Mouse (Mus musculus) telencephalon, adult 2 months (tissue): ENCODE data around the gene Lmod3.
A peak's percentile ranks its signal among the peaks of the same experiment; 100 is the strongest.

Experiments
- DNase-seq: peaks from one replicate; pipeline ENCODE4 v3.0.0-alpha.2; 2011; ENCODE audit warnings: low read depth, low spot score

Lmod3 gene

DNA sequence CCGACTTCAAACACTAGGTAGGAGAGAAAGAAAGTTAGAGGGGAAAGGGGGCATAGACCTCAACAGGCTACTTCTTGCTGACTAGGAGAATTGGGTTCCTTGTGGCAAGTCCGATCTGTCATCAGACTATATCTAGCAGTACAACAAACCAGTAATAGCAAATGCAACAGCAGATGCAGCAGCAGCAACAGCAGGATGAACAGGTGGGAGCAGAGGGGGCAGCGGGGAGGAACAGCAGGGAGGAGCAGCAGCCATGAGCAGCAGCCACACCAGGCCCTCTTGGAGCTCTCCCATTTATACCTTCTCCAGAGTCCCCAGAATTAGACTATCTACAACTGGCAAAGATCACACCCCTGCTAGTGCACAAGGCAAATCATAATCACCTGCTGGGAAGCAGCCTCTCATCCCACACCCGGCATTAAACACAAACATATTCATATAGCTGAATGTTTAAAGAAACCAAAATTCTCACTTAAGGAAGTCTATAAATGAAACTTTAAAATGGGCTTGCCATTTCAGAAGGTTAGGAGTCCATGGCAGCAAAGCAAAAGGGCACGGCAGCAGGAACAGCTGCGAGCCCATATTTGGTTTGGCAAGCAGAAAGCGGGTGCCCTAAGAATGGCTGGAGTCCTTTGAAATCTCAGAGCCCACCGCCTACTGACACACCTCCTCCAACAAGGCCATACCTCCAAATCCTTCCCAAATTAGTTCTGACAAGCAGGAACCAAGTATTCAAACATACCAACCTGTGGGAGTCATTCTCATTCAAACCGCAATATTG lies 25.3 kb downstream of the Lmod3 start:
- DNase-seq = no peak

DNA sequence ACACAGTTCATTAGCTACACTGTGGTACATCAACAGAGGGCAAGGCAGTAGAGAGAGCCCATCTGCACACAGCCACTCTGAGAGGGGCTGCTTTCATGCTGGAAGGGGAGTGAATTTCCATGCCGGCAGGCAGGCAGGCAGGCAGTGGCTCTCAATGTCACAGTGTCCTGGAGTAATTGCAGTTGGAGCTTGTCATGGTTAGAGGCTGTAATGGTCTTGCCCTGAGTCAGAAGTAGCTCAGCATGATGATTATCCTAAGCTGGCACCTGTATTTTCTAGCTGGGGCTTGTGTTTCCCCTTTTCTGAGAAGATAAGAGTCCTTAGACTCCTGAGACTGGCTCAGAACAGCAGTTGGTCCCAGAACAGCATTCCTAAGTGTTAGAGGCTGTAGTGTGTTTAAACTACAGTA lies 26.5 kb downstream of the Lmod3 start:
- DNase-seq = no peak

DNA sequence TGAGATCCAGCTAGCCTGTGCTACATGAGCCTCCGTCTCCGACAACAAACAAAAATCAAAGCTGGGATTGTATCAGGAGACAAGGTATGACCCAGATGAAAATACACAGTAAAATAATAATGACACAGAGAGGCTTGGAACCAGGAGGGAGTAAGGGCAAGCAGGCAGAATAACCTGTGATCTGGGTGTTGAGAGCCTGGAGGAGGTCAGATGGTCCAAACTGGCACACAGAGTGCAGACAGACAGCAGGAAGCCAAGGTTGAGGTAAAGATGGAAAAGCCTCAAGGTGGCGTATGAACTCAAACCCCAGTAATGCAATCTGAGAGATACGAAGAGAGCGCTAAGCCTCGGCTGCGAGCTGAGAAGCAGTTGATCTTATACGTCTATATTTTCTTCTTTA lies 28.1 kb downstream of the Lmod3 start:
- no peak for DNase-seq

DNA sequence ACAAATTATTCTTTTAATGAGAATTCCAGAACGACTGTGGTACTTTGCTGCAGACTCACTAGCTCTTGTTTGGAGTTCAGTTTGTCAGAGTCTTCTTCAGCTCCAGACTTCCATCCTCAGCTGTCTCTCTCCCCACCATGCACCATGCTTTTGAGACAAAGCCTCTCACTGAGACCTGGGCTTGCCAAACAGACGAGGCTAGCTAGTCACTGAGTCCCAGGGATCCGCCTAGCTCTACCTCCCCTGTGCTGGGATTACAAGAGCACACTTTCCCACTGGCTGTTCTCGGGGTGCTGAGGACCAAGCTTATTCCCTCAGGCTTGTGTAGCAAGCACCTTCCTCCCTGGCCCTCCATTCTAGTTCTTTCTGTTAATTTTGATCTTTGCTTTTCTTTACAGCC lies 29.0 kb downstream of the Lmod3 start:
- no peak for DNase-seq

DNA sequence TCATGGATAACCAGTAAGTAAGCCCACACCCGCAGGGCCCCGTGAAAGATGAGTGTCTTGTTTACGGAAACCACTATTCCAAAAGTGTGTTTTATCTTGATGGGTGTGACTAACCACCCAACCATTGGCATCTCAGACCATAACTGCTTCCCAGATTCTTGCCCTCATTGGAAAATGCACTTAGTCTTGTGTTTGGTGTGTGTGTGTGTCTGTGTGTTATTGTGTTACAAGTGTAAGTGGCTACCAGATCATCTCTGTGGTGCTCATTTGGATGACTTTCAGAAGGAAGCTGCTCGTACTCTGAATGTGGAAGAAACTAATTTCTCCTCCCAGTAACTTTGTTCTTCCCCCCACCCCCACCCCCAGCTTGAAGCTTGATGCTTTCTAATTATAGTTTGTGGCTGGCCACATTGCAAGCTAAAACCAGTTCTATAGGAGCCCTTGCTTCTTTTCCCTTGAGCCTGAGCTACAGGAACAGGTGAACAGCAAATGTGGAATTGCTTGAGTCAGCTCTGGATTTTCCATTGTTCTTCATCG lies 29.6 kb downstream of the Lmod3 start:
- DNase-seq = no peak

DNA sequence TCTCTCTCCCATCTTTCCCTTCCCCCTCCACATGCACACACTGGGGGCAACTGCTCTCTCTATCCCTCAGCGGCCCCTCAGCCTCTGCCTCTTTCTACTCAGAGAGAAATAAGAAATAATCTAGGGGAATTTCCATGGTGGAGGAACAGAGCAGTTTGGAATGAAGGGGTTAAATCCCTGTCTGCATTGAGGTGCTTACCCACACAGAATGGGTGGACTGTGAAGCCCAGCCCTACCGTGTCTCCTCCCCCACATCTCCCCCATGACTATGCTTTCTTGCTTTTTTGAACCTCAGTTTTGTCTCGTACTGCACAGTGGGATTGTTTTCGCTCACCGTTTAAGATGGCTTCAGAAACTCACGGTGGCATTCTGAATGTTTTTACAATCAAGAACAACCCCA lies 30.2 kb downstream of the Lmod3 start:
- no peak for DNase-seq

DNA sequence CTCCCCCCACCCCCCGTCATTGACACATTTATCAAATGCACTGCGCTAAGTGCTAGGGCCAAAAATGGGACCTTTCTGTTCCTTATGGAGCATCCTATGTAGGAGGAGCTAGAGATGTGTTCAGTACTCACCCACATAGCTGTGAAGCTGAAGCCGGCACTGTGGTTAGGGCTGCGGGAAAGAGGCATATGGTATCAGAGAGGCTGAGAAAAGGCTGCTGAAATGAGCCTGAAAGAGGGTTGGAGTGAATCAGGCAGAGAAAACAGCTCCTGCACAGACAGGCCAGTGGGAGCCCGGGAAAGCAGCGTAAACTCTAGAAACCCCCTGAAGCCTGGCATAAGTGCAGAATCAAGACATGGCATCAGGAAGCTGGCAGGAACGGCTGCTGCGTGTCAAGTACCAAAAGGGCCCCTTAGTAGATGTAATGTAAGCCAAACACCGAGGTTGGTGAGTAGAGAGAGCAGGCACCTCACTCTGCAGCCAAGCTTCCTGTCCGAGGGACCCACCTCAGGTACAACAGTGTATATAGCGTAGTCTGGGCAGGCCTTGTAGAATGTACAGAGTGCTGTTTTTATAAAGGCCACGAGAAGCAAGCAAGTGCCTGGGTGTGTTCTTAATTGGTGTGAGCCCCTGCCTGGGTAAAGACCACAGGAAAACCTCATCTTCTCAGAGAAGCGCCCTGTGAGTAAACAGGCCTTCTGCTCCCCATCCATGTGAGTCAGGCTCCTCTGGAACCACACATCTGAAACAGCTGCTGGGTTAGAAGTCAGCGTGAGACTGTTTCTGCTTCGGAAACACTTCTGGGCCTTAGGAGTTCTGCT lies 31.1 kb downstream of the Lmod3 start:
- peak; percentile 86 for DNase-seq

DNA sequence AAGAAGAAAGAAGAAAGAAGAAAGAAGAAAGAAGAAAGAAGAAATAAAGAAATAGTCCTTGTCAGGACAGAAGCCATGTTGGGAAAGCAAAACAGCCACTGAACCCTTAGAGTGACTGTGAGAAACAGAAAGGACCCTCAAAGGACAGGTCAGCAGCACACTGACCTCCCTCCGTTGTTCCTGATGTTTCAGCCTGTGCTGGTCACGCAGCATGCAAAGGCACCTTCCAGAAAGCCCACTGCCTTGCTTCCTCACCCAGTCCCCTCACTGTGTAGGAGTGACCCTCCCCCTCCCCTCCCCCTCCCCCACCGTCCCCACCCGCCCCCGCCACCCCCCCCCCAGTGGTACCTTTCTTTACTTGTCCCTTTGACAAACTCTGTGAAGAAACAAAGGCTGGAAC lies 31.9 kb downstream of the Lmod3 start:
- DNase-seq = no peak

DNA sequence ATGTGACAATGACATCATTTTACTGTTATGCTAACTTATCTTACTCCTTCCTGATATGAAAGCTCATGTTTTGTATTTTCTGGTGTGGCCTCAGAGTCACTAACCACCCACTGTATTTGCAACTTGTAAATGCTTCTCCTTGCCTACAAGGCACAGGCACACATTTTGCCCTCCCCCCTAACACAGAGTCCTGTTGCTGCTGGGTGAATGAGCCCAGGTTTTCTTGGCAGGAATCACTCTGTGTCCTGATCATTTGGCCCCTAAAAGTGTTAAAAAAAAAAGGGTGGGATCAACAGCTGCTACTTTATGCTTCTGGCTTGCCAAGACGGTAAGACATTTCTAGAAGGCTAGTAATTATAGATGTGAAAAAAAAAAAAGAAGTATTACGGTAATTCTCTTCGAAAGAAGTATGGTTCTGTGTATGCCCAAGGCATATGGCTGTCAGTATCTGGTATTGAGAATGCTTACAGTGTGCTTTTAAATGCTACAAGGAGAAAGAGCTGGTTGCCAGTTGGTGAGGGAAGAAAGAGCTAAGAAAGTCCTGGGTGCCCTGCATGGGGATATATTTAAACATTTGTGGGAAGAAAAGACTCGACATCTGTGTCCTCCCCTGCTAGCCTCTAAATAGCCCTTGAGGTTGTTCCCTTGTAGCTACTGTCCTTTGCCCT lies 36.3 kb downstream of the Lmod3 start:
- peak; percentile 72 for DNase-seq

DNA sequence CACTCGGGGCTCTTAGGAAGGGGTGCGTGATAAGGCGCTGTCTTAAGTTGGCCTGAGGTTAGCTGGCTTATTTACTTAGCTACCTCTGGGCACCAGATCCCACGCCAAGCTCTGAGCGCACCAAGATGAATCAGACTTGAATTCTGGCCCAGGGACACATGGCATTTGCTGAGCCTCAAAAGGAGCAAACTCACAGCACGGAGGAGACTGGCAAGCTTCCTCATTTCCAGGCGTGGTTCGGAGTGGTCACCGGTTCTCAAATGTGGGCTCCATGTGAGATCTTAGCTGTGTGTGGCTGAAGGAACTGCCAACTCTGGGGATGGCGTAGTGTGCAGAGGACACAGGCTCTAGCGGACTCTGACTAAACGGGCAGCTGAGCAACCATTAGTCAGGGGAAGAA lies 40.6 kb downstream of the Lmod3 start:
- peak; percentile 66 for DNase-seq

DNA sequence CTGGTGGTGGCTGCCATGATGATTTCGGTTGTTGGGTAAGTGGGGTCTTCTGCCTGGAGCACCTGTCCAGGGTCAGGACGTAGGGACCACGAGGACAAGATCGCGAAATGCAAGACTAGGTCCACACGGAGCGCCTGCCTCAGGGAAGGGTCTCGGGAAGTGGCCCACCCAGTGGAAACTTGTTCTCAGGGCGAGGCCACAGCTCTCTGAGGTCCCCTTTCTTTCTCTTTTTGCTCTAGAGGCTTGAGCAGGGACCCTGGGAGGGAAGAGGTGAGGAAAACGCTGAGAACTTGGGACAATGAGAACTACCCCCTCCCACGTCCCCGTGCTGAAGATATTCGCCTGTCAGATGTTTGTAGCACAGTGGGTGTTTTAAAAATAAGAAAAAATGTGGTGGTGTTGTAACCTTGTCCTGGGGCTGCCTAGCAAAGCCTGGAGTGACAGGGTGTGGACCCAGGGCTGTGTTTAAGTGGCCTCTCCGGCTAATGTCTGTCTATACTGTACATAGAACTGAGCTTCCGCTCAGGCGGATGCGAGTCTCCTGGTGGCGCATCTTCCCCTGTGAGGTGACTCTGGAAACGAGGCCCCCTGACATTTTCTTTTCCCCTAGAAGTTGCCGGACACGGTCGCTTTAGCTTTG lies 41.5 kb downstream of the Lmod3 start:
- DNase-seq = no peak

DNA sequence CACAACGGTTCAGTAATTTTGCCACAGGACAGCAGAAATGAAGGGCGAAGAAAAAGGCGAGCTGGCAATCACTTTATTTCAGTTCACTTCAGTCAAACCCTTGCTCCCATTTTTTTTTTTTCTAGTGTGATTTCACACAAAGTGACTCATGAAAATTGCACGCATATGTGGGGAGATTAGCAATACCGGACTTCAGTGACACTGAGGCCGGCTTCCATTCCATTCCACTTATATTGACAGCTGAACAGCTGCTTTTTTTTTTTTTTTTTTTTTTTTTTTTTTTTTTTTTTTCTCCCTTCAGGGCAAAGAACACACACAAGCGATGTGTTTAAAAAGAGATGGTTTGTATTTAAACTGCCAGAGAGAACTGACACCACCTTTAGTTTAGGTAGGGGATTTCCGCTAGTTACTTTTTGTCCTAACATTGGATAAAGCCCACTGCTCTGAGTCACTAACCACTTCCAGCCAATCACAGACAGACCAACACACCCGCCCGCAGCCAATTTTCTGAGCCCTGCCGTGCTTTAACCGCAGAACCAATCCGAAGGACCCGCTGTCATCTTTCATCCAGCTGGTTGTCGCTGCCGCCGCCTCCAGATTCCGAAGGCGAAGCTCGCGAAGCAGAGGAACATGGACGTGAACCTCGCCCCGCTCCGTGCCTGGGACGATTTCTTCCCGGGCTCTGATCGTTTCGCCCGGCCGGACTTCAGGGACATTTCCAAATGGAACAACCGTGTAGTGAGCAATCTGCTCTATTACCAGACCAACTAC lies 42.2 kb downstream of the Lmod3 start, which contains the start of gene Arl6ip5:
Arl6ip5 (plus strand) TSS at position 499 of the 771 bp plus-strand sequence.
- peak; percentile 93 for DNase-seq

DNA sequence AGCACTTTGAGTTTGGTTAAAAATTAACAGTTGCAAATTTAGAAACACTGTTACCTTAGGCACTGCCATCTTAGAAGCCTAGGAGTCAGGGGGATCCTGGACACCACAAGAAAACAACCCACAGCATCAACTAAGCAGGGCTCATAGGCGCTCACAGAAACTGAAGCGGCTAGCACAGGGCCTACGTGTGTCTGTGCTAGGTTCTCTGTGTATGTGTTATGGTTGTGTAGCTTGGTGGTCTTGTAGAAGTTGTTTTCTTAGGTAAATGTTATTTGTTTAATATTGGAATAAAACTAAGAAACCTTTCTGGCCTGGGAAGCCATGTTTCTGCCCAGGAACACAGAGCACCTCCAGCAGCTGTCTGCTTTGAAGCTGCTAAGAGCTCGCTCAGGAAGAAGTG lies 42.8 kb downstream of the Lmod3 start:
- no peak for DNase-seq

DNA sequence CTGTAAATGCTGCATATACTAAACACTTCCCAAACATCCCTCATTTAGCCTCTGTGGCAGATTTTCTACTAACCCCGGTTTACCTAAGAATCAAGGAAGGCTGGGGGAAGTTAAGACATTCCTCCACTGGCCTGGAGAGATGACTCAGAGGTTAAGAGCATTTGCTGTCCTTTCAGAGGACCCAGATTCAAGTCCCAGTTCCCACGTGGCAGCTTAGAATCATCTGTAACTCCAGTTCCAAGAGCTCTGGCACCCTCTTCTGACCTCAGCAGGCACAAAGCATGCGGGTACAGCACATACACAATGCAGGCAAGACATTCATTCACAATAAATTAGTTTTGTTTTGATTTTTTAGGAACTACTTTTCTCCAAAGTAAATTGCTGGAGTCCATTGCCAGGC lies 43.4 kb downstream of the Lmod3 start:
- no peak for DNase-seq

DNA sequence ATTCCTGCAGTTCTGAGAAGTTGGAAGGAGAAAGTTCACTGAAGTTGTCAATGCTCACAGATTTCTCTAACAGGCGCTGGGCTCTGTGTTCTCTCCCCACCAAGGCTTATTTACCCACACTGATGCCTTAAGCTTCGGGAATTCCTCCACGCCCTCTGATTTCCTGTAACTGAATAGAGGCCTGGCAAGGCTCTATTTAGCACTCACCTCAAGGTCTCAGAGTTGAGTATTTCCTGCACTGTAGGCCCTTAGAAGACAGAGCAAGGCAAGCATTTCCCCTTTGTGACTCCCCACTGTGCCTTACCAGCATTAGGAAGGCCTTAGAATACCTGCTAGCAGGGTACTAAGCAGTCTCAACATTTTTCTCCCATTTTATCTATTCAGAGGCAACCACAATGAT lies 44.2 kb downstream of the Lmod3 start:
- no peak for DNase-seq

DNA sequence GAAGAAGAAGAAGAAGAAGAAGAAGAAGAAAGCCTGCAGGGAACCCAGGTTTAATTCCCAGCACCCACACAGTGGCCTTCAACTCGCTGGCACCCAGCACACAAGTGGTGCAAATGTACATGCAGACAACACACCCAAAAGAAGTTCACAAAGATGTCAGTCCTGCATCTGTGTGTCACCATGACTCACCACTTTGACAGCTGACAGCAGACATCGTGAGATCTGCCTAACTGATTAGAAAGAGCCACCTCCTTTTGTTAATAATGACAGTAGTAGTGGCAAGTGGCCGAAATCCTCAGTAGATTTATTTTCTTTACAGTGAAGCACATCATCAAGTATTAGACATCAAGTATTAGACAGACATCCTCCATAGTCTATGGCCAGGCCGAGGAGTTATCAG lies 45.5 kb downstream of the Lmod3 start:
- no peak for DNase-seq

DNA sequence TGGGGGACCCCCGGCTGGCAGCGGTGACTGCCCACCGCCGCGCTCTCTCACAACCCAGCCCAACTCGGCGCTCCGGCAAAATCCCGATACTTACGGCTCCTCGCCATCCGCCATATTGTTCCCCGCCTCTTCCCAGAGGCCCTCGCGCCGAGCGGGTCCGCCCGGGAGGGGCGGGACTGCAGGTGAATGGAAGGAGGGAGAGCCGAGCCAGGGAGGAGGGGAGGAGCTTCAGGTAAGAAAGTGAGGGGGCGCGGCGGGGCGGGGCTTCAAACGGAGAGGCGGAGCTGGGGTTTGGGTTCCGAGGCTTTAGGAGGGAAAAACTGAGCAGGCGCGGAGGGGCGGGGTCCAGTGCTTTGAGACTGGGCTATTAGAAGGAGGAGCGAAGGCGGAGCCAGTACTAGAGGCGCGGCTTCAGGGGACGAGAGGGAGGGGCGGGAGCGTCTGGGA lies 47.1 kb downstream of the Lmod3 start, which contains the start of gene Uba3:
Uba3 (minus strand) TSS at position 209 of the 447 bp plus-strand sequence.
- peak; percentile 98 for DNase-seq

DNA sequence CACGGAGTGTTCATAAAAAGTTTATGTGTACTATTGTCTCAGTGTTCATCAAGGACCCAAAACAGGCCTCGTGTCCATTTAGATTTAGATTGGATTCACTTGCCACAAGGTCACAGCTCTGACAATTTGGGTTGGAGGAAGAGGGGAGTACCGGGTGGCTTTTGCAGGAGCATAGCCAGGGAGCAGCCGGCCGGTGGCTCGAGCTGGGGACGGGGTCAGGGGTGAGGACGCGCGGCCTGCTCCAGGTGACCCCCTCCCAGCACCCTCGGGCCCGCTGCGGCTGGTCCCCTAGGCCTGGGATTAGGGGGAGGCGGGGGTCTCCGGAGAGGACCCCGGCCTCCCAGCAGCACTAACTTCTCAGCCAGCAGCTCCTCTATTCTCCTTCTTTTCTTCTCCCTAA lies 47.6 kb downstream of the Lmod3 start:
- no peak for DNase-seq

DNA sequence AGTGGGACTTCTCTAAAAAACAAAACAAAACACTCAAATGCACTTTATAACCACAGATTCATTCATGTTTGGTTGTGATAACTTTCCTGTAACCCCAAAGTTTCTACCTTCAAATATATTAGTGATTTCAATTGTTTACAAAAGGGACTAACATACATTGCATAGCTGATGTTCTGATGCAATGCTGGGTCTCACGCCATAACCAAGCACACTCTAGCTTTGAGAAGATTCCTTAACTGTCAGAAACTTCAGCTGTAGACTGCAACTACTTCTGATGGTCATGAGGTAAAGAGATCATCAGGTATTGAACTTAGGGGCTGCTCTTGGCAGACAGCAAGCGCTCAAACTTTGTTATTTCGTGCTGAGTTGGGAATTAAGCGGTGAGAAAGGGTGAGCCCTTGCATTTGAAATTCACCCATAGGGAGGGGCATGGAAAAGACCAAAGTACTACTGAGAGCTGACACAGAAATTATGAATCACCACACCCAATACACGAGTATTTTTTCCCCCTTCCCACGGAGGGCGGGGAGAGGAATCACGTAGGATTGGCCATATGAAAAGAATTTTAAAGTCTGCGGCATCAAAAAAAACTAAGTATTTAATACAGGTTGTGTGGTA lies 48.2 kb downstream of the Lmod3 start:
- no peak for DNase-seq

DNA sequence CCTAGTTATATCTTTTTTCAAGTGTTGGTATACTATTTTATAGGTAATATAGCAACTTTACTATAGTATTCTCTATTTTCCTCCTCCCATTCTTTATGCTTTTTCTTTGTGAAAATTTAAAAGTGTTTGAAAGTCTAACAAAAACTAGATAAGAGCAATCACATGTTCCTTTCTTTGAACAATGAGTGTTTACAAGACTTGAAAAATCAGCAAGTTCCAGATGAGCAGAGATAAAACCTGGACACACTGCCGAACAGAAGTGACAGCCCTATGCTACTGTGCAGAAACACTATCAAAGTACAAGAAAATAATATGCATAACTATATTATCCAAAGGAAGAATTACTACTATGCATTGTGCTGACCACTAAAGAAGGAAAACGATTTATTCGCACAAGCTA lies 50.1 kb downstream of the Lmod3 start:
- no peak for DNase-seq
